Mouse (Mus musculus) right cerebral cortex, postnatal 10 days (tissue): ENCODE data around the gene Acvr1b.

Experiments
- DNase-seq, 2 experiments: peaks; one replicate each; pipeline ENCODE4 v3.0.0; 2021; ENCODE audit warnings: low spot score in 2 of 2

Acvr1b gene

DNA sequence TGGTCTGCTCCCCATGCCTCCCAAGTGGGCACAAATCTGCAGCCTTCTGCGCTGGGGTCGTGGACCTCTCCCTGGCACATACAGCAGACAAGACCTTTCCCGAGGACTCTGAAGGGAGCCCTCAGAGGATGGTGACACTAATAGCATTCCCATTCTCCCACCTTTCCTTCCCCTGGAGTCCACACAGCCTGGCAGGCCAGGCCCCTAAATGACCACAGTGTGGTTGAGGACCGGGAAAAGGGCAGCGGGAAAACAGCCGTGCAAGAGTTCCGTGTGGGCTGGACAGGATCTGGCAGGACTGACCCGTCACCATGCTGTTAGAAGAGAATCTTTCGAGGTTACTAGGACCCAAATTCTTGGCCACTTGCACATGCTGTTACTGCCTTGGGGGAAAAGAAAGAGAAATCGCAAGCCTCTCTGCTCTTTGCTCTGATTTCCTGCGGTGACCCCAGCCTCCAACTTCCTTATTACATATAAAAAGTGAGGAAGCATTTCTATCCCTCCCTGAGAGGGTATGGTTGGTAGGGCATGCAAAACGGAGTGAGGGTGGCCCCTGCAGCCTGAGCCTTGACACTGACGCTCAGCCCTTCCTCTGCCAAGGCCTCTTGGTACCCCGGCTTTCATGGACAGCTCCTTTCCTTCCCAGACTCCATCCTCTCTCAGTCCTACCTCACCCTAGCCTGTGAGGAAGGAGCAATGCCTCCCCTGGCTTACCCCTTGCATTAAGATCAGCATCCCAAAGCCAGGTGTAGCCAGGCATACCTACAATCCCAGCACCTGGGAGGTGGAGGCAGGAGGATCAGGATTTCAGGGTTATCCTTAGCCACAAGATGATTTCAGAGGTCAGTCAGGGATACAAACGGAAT lies 27.5 kb upstream of the Acvr1b start:
- DNase-seq, result no peak

DNA sequence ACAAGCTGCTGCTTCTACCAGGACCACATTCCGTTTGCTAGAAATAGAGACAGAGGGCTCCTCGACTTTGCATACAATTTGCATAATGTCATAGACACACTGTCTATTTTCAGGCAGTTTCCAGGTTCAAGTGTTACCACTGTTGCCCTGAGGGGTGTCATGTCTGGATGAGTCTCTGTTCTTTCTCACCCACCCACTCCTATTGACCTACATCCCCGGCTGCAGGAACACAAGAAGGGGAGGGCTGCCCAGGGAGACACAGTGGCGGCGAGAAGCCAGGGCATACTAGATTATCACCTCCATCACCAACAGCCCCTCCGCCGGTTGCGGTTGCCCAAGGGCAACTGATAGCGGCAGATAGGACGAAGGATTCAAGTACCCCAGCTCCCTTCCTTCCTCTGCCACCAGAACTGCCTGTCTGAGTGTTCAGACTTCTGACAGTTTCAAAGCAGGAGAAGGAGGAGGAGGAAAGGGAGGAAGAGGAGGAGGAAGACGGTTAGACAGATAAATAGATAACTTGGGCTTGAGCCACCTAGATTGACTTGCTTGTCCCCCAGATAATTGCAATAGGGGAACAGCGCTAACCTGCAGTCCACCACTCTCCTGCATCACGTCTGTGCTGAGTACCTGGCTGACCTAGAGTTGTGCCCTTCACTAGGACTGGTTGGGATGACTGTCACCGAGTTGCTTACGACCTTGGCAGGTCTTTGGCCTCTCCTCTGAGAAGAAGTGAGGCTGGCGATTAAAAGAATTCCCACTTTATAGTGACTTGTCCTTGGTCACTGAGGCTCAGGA lies 26.6 kb upstream of the Acvr1b start:
- peak in 1 of 2 experiments; percentile 65 for DNase-seq

DNA sequence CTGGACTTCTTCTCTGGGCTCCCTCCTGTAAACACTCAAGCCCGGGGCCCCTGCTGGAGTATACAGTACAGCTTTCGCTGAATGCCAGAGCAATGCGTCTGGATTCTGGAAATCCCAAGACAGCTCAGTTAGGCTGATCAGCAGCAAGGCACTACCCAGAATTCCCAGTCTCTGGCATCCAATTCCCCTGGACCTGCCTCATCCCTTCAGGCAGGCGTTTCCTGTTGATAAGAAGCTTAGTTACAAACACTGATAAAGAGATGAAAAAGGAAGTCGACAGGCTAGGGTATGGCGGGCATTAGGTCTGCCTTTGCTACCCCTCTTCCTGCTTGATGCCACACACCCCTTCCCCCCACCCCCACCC lies 26.0 kb upstream of the Acvr1b start:
- DNase-seq, result no peak

DNA sequence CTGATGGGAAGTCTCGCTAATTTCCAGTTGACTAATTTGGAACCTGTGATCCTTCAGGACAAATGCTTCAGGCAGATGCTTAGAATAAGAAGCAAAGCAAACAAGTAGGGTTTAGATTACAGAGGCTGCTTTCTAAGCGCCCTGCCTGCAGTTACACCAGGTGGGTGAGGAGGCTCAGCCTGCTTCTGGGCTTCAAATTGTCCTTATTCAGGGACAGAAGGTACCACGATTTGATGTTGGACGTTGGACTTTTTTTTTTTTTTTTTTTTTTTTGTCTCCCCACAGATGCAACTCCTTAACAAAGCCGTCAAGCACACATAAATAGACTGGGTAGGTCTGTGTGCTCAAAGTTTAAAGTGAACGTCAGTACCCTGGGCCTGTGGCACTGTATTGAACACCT lies 25.3 kb upstream of the Acvr1b start:
- no peak for DNase-seq

DNA sequence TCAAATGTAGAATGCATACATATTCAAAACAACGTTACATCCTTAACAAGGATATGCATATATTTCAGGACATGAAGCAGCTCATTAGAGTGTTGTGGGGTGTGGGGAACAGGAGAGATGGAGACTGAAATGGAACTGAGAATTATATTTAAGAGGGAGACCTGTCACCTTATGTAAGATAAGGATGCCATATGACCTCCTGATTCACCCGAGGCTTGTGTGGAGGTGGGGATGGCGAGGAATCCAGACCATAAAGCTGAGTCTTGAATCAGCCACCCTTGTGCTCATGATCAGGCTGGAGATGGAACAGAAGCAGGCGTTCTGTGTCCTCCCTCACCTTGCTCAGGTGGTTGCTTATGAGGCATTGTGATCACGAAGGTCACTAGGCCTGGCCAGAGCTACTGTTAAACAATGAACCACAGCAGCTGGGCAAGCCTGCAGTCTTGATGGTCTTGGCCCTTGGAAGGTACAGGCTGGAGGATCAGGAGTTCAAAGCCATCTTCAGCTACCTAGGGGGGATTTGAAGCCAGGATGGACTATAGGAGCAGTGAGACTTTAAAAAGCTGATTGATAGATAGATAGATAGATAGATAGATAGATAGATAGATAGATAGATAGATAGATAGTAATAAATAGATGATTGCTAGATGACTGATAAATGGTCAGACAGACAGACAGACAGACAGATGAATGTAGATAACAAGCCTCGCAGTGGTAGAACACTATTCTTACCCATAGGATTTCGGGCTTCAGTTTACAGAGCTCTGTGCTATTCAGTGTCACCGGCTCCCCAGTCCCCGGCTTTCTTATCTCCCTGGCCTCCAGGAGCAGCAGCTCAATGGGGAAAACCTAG lies 22.2 kb upstream of the Acvr1b start:
- no peak for DNase-seq

DNA sequence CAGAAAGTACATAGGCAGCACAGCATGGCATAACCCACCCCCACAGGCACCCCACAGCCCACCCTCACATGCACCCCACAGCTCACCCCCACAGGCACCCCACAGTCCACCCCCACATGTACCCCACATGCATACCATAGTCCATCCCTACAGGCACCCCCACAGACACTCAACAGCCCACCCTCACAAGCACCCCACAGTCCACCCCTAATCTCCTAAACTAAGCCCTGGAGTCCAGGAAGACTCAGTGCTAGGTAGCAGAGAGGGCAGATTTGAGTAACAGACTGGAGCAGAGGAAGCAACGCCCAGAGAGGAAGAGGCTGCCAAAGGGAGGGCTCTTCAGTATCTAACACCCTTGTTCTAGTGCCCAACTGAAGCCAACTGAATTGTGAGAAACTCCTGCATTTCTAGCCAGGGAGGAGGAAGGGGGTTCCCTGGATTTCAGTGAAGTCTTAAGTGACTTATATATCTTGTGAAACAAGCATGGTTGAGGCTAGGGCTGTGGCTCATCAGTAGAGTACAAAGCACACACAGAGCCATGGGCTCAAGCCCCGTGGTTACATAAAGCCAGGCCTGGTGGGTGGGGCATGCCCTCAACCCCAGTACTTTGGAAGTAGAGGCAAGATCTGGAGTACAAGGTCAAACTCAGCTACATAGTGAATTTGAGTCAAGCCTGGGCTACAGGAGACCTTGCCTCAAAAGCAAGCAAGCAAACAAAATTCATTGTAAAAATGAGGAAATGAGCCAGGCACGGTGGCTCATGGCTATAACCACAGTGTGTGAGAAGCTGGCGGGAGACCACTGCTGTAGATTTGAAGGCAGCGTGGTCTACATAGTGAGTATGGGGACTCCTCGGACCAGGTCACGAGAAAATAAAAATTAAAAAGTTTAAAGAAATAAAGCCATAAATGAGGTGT lies 18.9 kb upstream of the Acvr1b start:
- no peak for DNase-seq

DNA sequence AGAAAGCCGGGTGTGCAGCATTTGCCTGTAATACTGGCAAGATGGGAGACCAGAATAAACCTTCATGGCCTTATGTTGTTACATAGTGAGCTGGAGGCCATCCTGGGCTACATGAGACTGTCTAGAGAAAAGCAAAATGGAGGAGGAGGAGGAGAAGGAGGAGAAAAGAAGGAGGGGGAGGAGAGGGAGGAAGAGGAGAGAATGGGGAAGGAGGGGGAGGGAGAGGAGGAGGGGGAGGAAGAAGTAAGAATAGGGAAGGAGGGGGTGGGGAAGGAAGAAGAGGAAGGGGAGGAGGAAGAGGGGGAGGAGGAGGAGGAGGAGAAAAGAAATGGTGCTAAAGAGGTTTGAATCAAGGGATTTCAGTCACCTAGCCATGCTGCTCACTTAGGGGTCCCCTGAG lies 13.7 kb upstream of the Acvr1b start:
- no peak for DNase-seq

DNA sequence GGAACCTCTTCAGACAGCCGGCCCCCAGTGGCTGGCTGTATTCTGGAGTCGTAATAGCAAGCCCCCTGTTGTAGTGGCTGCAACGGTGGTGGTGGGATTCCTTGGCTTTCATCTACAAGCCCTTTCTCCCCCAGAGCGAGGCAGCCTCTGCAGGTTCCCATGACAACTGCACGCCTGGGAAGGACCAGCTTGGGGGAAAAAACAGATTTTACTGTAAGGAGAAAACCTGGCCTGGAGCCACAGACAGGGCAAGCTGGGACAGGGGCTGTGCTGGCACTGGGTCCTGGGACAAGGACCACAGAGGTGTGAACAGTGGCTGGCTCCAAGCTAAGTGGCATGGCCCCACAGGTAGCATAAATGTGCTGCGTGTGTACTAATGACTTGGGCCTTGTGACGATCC lies 13.3 kb upstream of the Acvr1b start:
- peak; percentile 90 to 92 for DNase-seq

DNA sequence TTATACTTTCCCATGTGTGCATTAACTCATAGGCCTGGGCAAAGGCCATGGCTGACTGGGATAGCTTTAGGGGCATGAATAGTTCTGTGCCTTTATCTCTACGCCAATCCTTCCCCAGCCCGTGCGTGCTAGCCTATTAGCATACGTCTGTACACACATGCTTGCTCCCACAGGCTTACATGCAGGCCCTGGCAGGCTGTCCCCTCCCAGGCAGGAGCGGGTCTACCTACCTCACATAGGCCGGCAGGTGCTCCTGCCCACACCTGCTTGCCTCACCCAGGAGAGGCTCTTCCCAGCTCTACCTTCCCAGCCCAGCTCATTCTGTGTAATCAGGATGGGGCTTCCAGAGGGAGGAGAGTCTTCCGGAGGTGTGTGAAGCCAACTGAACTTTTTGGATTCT lies 12.3 kb upstream of the Acvr1b start:
- no peak for DNase-seq

DNA sequence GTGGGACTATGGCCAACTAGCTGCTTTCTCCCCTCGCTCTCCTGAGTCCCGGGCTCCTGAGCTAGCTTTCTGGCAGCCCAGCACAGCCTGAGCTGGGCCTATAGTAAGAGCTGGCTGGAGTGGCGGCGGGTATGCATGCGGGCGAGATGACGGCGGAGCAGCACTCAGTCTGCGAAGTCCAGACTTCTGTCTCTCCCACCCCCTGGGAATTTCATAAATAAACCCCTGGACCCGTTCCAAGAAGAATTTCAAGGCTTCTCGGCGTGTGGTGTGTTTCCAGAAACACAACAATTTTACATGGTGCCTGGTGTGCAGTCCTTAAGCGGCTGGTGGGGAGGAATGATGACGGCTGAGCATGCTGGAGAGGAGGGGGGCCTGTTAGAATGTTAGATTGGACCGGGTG lies 10.8 kb upstream of the Acvr1b start:
- peak; percentile 81 to 86 for DNase-seq

DNA sequence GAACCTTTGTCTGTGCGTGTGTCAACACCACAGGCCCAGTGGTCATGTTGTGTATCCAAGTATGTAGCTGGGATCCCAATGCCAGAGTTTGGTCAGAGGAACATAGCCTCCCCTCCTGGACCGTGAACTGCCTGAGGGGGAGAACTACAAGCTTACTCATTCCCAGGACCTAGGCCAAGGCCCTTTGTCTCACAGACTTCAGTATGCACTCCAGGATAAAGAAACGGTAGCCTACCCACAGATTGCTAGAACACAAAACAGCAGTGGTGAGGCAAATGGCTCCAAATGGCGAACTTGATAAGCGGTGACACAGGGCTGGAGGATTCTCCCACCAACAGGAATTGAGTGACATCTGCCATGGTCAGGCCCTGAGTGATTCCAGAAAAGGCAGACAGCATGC lies 10.0 kb upstream of the Acvr1b start:
- DNase-seq, result no peak

DNA sequence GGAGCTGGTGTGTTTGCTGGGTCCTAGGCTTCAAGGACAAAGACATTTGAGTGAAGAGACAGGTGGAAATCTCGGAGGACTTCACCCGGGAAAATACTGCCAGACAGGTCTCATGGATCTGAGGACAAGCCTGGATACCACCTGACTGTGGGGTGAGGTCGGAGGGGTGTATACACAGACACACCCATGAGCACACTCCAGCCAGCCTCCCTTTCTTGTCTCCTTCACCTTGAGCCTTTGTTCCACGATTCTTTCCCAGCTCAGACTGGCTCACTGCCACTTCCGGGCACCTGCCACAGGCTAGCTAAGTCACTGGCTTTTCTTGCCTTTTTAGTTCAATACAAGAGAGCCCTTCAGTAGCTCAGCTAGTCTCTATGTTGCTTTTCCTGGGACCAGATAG lies 9.6 kb upstream of the Acvr1b start:
- no peak for DNase-seq

DNA sequence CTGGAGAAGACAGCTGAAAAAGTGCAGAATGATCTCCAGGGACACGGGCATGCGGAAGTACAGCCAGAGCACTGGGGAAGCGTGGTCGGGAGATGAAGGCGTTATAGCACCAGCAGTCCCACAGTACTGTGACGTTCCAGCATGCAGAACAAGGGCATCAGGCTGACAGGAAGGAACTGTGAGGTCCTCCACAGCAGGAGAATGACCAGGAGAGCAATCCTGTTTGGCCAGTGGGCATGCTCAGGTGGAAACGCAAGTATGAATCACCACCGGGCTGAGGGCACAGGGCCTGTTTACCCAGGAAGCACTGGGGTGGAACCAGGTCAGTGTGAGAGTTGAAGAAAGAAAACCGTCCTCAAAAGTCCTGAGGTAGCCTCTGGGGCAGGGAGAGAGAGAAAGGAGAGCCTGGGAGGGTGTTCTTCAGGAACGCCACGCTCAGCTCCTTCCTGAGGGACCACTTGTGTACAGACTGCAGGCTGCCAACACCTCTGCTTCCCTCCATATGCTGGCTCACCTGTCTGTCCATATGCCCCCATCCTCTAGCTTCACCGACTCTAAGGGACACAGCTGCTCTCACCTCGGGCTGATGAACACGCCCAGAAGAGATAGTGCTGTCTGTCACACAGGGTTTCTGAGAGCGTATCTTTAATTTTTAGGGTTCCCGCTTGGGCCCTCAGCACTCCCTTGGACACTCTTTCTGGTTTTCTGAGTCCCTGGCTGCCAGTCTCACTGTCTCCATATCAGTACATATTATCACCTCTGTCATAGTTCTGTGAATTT lies 8.0 kb upstream of the Acvr1b start:
- no peak for DNase-seq

DNA sequence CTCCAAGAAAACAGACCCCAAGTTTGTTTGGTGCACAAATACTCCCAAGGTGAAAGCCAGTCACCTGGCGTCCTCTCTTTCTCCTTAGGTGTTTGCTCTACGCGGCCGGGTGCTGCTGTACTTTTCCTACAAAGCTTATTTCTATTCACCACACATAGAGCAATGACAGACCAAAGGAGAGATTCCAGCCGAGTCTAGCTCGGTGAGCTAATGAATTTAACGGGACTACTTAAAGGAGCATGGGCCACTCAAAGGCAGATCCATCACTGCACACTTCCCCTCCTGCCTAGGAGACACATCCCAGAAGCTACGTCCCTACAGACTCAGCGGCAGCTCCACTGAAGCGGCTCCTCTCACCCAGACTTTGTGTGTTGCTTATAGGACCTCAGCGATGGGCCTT lies 6.3 kb upstream of the Acvr1b start:
- no peak for DNase-seq

DNA sequence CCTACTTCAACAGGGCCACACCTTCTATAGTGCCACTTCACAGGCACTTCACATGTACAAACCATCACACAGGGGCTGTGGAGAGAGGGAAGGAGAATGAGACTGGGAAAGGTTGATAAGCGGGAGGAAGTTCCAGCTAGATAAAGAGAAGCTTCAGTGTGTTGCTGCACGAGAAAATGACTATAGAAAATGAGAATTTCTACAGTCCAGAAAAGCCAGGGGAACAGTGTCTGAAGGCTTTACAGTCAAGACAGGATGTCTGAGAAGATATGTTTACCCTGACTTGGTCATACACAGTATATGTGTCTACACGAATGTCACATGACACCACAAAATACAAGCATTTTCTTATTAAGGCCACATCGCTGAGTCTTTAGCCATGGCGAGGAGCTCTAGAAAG lies 4.0 kb upstream of the Acvr1b start:
- no peak for DNase-seq

DNA sequence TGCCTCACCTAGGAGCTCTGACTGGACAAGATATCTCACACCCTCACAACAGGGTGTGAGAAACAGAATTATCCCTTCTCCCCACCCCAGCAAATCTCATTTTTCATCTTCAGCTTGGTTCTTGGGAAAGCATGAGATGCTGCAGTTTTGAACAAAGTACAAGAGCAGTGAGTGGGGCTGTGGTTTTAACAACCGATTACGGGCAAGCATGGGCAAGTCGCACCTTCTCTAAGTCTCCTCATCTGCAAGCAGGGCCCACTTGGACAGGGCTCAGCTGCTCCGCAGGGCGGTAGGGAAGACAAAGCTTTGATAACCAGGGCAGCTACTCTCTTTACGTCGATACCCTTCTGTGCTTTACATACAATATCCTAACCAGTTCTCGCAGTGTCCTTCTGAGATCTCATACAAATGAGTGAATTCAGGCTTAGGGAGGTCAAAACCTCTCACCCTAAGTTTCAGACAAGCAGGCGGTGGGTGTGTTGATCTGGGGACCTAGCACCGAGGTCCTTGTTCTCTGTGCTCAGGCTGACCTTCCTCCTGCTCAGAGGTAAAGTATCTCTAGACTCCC lies 3.4 kb upstream of the Acvr1b start:
- no peak for DNase-seq

DNA sequence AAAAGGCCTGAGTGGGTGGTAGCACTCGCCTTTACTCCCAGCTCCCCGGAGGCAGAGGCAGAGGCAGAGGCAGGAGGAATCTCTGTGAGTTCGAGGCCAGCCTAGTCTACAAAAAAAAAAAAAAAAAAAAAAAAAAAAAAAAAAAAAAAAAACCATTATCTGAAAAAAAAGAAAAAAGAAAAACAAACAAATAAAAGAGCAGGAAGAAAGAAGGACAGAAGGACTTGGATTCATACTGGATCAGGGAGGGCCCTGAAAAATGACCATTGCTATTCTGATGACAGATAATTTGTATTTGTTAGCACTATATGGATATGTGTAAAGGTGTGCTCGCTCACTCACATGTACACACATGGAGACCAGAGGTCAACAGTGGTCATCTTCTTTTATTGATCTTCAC lies 2.6 kb upstream of the Acvr1b start:
- no peak for DNase-seq

DNA sequence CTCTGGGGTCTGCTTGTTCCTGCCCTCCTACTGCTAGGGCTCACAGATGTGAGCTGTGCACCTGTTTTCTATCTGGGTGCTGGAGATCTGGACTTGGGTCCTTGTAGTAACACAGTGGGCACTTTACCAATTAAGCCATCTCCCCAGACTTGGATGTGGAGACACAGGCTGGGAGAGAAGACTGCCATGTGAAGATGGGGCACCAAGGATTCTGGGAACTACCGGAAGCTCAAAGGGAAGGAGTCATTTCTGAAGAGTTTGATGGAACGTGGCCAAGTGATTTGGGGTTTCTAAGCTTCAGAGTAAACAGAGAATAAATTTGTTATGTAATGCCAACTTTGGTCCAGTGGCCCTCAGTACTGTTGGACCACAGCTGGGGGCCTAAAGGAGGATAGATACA lies 1.9 kb upstream of the Acvr1b start:
- peak in 1 of 2 experiments; percentile 19 for DNase-seq

DNA sequence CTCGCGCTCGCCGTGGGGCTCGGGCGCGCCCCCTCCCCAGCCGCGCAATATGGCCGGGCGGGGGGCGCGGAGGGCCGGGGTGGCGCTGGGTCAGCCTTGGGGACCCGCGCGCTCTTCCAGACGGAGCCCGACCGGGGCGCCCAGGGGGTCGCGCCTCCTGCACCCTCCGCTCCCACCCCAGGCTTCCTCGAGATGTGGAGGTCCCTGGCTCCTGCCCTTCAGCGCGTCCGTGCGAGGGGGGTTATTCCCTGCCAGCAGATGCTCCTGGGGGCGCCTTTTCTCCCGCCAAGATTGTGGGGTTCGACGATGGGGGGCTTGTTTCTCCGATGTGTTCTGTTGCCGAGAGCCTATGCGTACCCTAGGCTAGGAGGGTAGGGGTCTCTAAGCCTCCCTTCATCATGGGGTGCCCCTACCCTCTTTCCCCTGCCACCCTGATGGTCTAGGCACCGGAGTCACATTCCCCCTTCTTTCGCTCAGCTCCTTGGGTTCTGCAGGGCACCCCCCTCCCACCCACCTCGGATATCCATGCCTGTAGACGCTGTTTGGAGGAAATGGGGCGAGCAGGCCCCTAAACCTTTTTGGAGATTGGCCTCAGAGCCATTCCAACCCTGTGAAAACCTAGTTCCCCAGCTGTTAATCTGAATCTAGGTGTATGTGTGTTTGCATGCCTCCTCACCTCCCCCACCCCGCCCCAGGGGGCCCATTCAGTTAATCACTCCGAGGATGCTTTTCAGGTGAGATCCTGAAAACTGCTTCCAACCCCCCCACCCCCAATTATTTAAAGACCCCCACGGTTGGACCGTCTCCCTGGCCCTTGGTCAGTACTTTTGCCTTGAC lies 645 bp downstream of the Acvr1b start:
- no peak for DNase-seq
